Mouse (Mus musculus) stomach, embryonic 15.5 days (tissue): Measurements from ENCODE around the gene Uqcr11. TPM values are rescaled to one million over a fixed set of nuclear protein-coding genes. Genes with fewer than 3 reads are reported as not detected.
A peak's percentile ranks its signal among the peaks of the same experiment; 100 is the strongest.

Experiments used
- ATAC-seq: fragments of 200-750 bp; cut with Nextera tagmentation; 2 replicates; pipeline ENCODE4 v1.8.0; 2017; ENCODE audit warnings: low read depth, moderate number of reproducible peaks, moderate TSS enrichment; ENCODE audit not compliant: insufficient read depth, low FRiP score
- H3K27ac ChIP-seq: fragments of 300-500 bp; sonication (generic); 2 replicates; pipeline ENCODE4 v1.5.1; 2015; ENCODE audit warnings: mild to moderate bottlenecking, inconsistent platforms
- H3K27me3 ChIP-seq: fragments of 300-500 bp; sonication (generic); replicated peaks from 2 replicates; pipeline ENCODE4 v1.6.1; 2015; ENCODE audit warnings: inconsistent platforms
- H3K36me3 ChIP-seq: fragments of 300-500 bp; sonication (generic); 2 replicates; pipeline ENCODE4 v1.6.1; 2015; ENCODE audit warnings: inconsistent platforms
- H3K4me1 ChIP-seq: fragments of 300-500 bp; sonication (generic); 2 replicates; pipeline ENCODE4 v1.6.1; 2015; ENCODE audit warnings: inconsistent platforms
- H3K4me2 ChIP-seq: fragments of 300-500 bp; sonication (generic); 2 replicates; pipeline ENCODE4 v1.6.1; 2015; ENCODE audit warnings: mild to moderate bottlenecking, inconsistent platforms
- H3K4me3 ChIP-seq: fragments of 300-500 bp; sonication (generic); replicated peaks from 2 replicates; pipeline ENCODE4 v1.5.1; 2015; ENCODE audit warnings: inconsistent platforms
- H3K9ac ChIP-seq: fragments of 300-500 bp; sonication (generic); 2 replicates; pipeline ENCODE4 v1.6.1; 2015; ENCODE audit warnings: inconsistent platforms
- H3K9me3 ChIP-seq: fragments of 300-500 bp; sonication (generic); 2 replicates; pipeline ENCODE4 v1.6.1; 2016; ENCODE audit warnings: inconsistent platforms
- WGBS: fragments of 180-500 bp; shearing (Covaris S2); methylation state at CpG from one replicate; pipeline ENCODE4 v1.1.7; 2015; 5-methylcytosine and 5-hydroxymethylcytosine counted together
- polyA plus RNA-seq: library from polyadenylated mRNA; unstranded; fragments of >200 nt; fragmentation: Nextera tagmentation; extraction: Ambion mirVana; gene quantifications from 2 replicates; pipeline ENCODE4 v1.2.1, GENCODE M21; 2015

Uqcr11 gene
- polyA plus RNA-seq, 1 experiment from 2014 or later = 724 TPM

DNA sequence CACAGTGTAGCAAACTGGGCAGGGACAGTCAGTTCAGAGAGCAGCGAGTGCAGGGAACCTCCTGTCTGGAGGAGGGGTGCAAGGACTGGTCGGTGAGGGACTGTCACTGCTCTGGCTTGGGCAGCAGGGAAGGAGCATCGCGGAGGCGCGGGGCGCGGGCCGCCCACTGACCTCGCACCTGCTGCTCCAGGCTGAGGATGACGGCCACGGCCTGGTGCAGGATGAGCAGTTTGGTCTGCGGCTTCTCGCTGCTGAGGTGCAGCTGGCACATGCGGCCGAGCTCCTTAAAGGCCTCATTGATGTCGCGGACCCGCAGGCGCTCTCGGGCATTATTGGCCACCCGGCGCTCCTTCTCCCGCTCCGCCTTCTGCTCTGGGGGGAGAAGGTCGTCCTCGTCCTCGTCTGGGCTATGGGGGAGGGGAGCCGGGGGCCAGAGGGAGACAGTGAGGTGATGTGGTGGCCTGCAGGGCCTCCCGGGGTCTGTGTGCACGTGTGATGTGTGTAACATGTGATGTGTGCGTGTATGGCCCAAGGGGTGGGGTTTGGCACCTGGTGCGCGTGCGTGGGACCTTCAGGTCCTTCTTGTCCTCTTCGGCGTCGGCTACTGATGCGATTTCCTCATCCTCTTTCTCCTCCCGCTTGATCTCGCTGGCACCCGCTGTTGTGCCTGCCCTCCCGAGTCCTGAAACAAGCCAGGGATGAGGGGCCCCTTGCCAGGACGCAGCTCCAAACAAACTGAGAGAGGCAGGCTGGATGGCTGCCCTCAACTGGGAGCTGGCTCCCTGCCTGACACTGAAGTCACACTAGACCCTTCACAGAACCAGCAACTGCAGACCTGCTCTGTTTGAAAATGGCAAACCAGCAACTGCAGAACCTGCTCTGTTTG is 6.3 kb upstream of the Uqcr11 start:
- Histone ChIP-seq H3K27me3 (no peaks in the 10 kb centered on the region), H3K9me3 (no peaks in the 10 kb centered on the region), H3K4me3 (no peak overlapping the region), H3K36me3 (peaks cover 80% of the 10 kb centered on the region), H3K4me2 (no peak overlapping the region), H3K4me1 (no peaks in the 10 kb centered on the region), H3K27ac (no peak overlapping the region), H3K9ac (no peak overlapping the region)
- WGBS = 81% methylated on average over 44 of the region's 44 CpGs
- no peak for ATAC-seq

DNA sequence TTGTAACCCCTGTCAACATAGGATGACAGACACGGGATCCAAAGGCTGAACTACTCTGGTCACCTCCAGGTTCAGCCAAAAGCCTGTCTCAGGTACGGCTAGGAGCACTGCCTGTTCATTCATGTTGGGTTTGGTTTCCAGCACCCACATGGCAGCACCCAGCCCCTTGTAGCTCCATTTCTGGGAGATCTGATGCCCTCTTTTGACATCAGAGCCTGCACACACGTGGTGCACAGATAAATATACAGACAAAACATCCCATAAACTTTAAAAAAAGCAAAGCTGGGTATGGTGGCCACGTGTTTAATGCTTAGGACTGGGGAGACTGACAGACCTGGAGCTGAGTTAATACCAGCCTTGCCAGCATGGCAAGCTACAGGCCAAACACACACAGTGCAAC is 1.3 kb upstream of the Uqcr11 start:
- no peak overlapping the region for H3K4me2 ChIP-seq
- 0 out of 2 replicates have a peak, but pooled peaks cover 2% of the 10 kb centered on the region for H3K9me3 ChIP-seq

DNA sequence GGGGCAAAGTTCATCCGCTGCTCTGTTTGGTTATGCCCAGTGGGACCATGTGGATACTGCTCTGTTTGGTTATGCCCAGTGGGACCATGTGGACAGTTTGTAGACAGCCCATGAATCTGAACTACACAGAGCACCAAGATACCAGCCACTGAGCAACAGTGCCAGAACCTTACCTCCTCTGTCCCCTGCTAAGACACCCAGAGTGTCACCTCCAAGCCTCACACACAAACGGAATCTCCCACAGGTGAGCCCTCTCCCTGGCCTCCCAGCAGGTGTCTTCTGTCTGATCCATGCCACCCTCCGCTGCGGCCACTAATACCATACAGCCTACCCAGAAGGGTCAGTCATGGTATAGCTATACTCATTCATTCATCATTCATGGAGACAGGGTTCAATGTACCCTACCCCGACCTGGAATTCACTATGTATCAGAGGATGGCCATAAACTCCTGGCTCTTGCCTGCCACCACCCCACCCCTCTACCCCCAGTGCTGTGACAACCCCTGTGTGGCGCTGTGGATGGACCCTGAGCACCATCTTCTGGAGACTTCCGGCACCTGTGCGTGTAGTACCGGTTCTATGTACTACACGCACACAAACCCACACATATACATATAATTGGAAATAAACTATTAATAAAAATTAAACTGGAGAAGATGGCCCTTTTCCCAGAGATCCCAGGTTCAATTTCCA is 1.0 kb downstream of the Uqcr11 start:
- no peak for ATAC-seq
- Histone ChIP-seq H3K27me3 (no peaks in the 10 kb centered on the region), H3K27ac (no peak overlapping the region), H3K4me3 (peak overlapping the region; percentile 96), H3K9ac (peak overlapping the region; percentile 89), H3K4me1 (peaks cover 30% of the 10 kb centered on the region), H3K4me2 (peak overlapping the region; percentile 87), H3K36me3 (peaks cover 41% of the 10 kb centered on the region), H3K9me3 (0 out of 2 replicates have a peak, but pooled peaks cover 2% of the 10 kb centered on the region)
- 51% methylated on average over 10 of the region's 10 CpGs for WGBS

More for the DNA sequence above, 1.3 kb upstream of the Uqcr11 start:
- Histone ChIP-seq H3K27me3 (no peaks in the 10 kb centered on the region), H3K4me3 (no peak overlapping the region), H3K27ac (no peak overlapping the region), H3K4me1 (peaks cover 25% of the 10 kb centered on the region), H3K9ac (no peak overlapping the region), H3K36me3 (peaks cover 52% of the 10 kb centered on the region)
- WGBS = 45% methylated on average over 4 of the region's 4 CpGs
- no peak for ATAC-seq

DNA sequence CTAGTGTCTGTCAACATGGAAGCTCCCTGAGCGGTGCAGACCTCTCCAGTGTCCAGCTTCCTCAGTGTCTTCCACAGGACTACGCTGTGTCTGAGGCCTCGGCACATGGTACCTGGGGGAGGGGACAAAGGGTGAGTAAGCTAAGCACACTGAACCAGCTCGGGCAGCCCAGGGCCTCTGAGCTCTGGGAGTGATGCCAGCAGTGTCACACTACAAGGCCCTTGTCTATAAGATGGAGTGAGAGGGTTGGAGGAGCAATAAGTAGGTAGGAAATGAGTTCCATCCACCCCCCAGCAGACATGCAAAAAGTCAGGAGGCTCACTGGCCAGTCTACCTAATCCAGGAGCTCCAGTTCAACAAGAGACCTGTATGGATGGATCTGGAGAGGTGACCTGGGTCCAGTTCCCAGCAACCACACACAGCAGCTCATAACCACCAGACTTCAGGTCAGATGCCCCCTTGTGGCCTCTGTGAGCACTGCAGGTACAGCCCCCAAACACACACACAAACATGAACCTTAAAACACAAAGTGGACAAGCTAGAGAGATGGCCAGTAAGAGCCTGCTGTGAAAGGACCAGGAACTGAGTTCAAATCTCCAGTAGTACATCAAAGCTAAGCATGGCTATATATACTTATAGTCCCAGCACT is 3.5 kb downstream of the Uqcr11 start:
- no peak for ATAC-seq
- no peak overlapping the region for H3K27ac ChIP-seq
- no peak overlapping the region for H3K4me2 ChIP-seq
- 0 out of 2 replicates have a peak, but pooled peaks cover 2% of the 10 kb centered on the region for H3K9me3 ChIP-seq
- H3K36me3 ChIP-seq = peaks cover 25% of the 10 kb centered on the region
- H3K9ac ChIP-seq = no peak overlapping the region
- no peaks in the 10 kb centered on the region for H3K27me3 ChIP-seq
- H3K4me1 ChIP-seq = peaks cover 38% of the 10 kb centered on the region
- WGBS = 84% methylated on average over 4 of the region's 4 CpGs
- H3K4me3 ChIP-seq = no peak overlapping the region

DNA sequence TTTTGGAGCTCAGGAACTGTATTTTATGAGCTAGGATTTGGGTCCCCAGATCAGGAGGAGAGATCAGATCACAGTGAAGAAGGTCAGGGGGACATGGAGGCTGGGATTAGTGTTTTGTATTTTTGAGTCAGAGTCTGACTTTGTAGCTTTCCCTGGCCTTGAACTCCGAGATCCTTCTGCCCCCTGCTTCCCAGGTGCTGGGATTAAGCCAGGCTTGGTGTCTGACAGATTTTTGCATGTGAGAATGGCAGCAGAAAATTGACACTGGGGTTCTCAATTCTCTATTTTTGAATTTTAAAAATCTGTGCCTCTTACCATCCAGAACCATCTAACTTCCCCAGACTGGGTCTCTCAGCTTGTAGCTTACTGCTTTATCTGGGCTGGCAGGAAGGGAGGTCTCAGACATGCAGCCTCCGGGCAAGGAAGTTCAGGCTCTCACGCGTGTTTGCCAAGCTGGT is 5.9 kb downstream of the Uqcr11 start:
- ATAC-seq = no peak
- H3K4me1 ChIP-seq = peaks cover 33% of the 10 kb centered on the region
- peak overlapping the region; percentile 93 for H3K27ac ChIP-seq
- H3K27me3 ChIP-seq = no peaks in the 10 kb centered on the region
- peak overlapping the region; percentile 55; the same call in 1 of the 2 replicates for H3K9ac ChIP-seq
- peak overlapping the region; percentile 90 for H3K4me2 ChIP-seq
- peaks cover 25% of the 10 kb centered on the region for H3K36me3 ChIP-seq
- WGBS = 70% methylated on average over 4 of the region's 4 CpGs
- H3K9me3 ChIP-seq = 0 out of 2 replicates have a peak, but pooled peaks cover 2% of the 10 kb centered on the region
- 0 out of 2 replicates have a peak overlapping the region, but pooled peaks have one; percentile 81 for H3K4me3 ChIP-seq

DNA sequence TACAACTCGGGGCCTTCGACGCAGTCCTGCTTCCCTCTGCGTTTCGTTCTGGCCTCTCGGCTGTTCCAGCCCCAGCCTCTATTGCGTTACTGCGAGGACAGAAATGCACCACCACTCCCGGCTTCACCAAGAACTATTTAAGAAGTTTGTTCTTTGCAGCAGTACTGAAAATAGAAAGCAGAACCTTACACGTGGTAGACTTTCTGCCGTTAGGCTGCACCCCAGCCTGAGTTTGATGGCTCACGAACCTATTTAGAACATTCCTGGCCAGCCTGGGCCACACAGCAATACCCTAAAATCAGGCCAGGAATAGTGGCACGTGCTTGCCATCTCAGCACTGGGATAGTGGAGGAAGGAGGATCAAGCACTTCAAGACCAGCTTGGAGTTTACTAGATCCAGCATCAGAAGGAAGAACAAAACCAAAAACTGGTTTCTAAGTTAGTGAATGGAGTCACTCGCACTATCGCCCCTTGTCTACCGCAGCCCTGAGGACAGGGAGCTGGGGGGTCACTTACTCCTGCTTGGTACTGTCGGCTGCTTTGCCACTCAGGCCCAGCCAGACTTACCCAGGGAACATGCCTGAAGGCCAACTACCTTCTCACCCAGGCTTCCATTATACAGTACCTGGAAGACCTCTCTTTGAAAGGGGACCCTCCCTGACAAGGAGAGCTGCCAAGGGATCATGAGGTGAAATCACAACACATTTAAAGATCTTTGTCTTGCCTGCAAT is 6.5 kb downstream of the Uqcr11 start:
- Histone ChIP-seq H3K36me3 (peaks cover 31% of the 10 kb centered on the region), H3K27ac (peak overlapping the region; percentile 93), H3K27me3 (no peaks in the 10 kb centered on the region), H3K9me3 (0 out of 2 replicates have a peak, but pooled peaks cover 2% of the 10 kb centered on the region), H3K4me2 (peak overlapping the region; percentile 90), H3K4me1 (peaks cover 27% of the 10 kb centered on the region), H3K4me3 (peak overlapping the region; percentile 81), H3K9ac (peak overlapping the region; percentile 55; the same call in 1 of the 2 replicates)
- no peak for ATAC-seq
- WGBS = 11% methylated on average over 17 of the region's 17 CpGs

DNA sequence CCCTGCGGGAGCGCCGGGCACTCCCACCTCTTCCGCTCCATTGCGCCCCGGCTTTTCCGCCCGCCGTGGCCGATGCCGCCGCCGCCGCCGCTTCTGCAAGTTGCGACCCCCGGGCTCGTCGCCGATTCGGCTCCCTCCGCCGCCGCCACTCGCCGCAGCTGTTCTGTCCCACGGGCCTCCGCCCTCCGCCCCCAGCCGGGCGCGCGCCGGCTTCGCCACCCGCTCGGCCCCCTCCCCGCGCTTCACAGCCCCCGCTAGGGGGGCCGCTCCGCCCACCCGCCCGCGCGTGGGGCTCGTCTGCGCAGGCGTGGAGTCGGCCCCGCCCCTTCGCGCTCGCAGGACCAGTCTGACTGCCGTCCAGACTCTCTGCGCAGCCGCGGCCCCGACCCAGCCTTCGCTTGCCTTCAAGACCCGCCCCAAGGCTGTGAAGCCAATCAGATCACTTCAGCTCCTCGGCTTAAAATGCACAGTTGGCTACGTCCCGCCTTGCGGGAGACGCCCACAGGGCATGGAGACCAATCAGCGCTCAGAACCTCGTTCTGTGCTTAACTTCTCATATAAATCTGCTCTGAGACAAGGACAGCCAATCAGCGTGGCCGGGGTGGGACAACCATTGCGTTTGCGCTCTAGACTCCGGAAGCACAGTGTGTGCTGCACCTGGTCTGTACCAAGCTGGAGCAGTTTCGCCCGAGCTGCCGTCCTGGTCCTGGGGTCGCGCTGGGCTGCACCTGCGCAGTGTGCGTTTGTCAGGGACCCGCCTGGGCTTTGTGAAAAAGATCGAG is 7.2 kb downstream of the Uqcr11 start, which contains the start of gene Mbd3:
Mbd3 (minus strand) TSS at position 360 of the 782 bp plus-strand sequence.
- peak within 1 kb of the TSS; percentile 90 for H3K4me2 ChIP-seq
- H3K4me3 ChIP-seq = peak within 1 kb of the TSS; percentile 81
- peaks cover 37% of the 10 kb centered on the region for H3K36me3 ChIP-seq
- H3K4me1 ChIP-seq = peaks cover 21% of the 10 kb centered on the region
- no peaks in the 10 kb centered on the region for H3K27me3 ChIP-seq
- under 1% methylated on average over 80 of the region's 82 CpGs for WGBS
- 0 out of 2 replicates have a peak, but pooled peaks cover 2% of the 10 kb centered on the region for H3K9me3 ChIP-seq
- ATAC-seq = peak; percentile 97
- peak within 1 kb of the TSS; percentile 100 for H3K27ac ChIP-seq
- peak within 1 kb of the TSS; percentile 97 for H3K9ac ChIP-seq

DNA sequence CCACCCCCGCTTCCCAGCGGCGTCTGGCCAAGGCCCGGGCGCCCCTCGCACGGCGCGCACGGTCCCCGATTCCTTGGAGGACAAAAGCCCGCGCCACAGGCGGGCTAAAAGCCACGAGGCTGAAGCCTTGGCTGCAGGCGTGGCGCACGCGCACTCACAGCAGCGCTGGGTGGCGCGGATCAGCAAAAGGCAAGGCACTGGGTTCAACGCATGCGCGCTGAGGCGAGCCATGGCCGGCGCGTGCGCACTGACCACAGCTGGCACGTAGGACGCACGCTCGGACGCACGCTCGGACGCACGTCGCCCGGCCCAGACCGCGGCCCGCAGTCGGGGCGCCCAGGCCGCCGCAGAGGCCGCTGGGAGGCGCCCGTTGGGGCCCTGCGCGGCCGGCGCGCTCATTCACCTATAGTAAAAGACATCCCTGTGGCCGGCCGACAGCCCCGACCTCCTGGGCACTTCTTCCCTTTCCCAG is 7.9 kb downstream of the Uqcr11 start:
- Histone ChIP-seq H3K9me3 (0 out of 2 replicates have a peak, but pooled peaks cover 2% of the 10 kb centered on the region), H3K27me3 (no peaks in the 10 kb centered on the region), H3K4me1 (peaks cover 21% of the 10 kb centered on the region), H3K4me3 (peak overlapping the region; percentile 81), H3K9ac (peak overlapping the region; percentile 97), H3K36me3 (peaks cover 38% of the 10 kb centered on the region), H3K4me2 (peak overlapping the region; percentile 90), H3K27ac (peak overlapping the region; percentile 100)
- peak; percentile 80 for ATAC-seq
- WGBS = under 1% methylated on average over 59 of the region's 59 CpGs

DNA sequence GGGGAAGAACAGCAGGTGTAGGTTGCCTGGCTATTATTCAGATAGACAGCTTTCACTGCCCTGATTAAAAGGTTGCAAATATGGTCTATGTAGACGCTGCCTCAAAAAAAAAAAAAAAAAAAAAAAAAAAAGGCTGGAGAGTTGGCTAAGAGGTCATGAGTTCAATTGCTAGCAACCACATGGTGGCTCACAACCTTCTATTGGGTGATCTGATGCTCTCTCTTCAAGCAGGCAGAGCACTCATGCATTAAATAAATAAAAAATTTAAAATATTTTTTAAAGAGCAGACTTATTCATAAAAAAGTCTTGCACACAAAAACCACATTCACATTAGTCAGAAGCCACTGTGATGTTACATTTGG is 8.5 kb downstream of the Uqcr11 start:
- Histone ChIP-seq H3K27me3 (no peaks in the 10 kb centered on the region), H3K27ac (peak overlapping the region; percentile 100), H3K36me3 (peaks cover 38% of the 10 kb centered on the region), H3K9ac (peak overlapping the region; percentile 97), H3K4me1 (peaks cover 21% of the 10 kb centered on the region), H3K4me3 (peak overlapping the region; percentile 81), H3K9me3 (no peaks in the 10 kb centered on the region), H3K4me2 (peak overlapping the region; percentile 90)
- 0% methylated on average over 1 of the region's 1 CpGs for WGBS
- ATAC-seq = no peak

DNA sequence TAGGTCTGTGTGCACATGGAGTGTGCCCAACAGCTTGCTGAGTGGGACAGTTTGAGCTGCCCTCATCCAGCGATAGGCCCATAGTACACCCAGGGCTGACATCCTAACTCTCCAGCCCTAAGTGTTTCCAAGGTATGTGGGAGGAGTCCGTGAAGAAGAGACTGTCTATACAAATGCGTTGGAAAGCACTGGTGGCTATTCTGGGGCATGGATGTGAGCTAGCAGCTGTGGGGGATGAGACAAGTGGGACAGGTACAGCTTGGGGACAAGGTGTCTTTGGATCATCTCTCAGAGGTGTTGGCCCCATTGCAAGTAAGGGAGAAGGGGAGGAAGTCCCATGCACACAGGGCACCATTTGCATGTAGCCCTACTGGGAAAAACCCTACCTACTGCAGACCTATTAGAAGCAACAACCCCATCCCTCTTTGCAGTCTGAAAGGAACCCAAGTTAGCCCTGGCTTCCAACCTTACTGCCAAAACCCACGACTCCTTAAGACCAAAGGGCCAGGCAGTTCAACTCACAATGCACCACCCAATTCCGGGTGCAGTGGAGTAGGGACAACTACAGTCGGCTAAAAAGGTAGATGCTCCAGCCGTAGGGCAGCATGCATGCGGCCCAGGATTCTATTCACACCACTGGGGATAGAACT is 9.0 kb downstream of the Uqcr11 start:
- Histone ChIP-seq H3K27ac (peak overlapping the region; percentile 100), H3K9me3 (no peaks in the 10 kb centered on the region), H3K4me3 (peak overlapping the region; percentile 81), H3K27me3 (no peaks in the 10 kb centered on the region), H3K4me2 (peak overlapping the region; percentile 90), H3K9ac (peak overlapping the region; percentile 26), H3K4me1 (peaks cover 21% of the 10 kb centered on the region), H3K36me3 (peaks cover 38% of the 10 kb centered on the region)
- WGBS = 40% methylated on average over 8 of the region's 8 CpGs
- ATAC-seq = no peak
